Mouse (Mus musculus): ENCODE data around the gene Krba1. TPM values are rescaled to one million over a fixed set of nuclear protein-coding genes. Genes with fewer than 3 reads are reported as not detected.

Gene Krba1
- polyA plus RNA-seq, 1 experiment from 2014 or later, result 16.5 TPM

GRCm38 (mm10) chr6:48412662-48413061 lies 17.3 kb downstream of the Krba1 start:
- H3K9ac ChIP-seq (ENCODE audit: low read length), result no peak overlapping the region
- WGBS, result 84% methylated on average over 3 of the region's 3 CpGs

GRCm38 (mm10) chr6:48413081-48413480 lies 17.7 kb downstream of the Krba1 start:
- H3K9ac ChIP-seq (ENCODE audit: low read length), result no peak overlapping the region
- H3K9me3 ChIP-seq (ENCODE audit: control insufficient read depth, low read length), result no peaks in the 10 kb centered on the region
- no peak overlapping the region for H3K4me2 ChIP-seq (ENCODE audit: low read length)
- H3K4me1 ChIP-seq (ENCODE audit: control insufficient read depth in 2 of 2, insufficient read depth in 2 of 2, low read length in 2 of 2), result peaks cover 3 to 18% of the 10 kb centered on the region in 2 experiments
- ATAC-seq (ENCODE audit: insufficient number of reproducible peaks, insufficient read depth, low FRiP score, low read depth), result no peak
- H3K36me3 ChIP-seq (ENCODE audit: control insufficient read depth, insufficient read depth, low read length), result peaks cover 100% of the 10 kb centered on the region
- H3K27ac ChIP-seq (replicated peaks in 1 of 2; ENCODE audit: control insufficient read depth in 1 of 2, insufficient read depth in 1 of 2, low read depth in 2 of 2, low read length in 2 of 2), result no peak overlapping the region
- no peaks in the 10 kb centered on the region for H3K27me3 ChIP-seq (ENCODE audit: control insufficient read depth, insufficient read depth, low read length)
- 65% methylated on average over 10 of the region's 10 CpGs for WGBS
- no peak overlapping the region for H3K4me3 ChIP-seq (ENCODE audit: control insufficient read depth in 1 of 2, insufficient read depth in 1 of 2, low read depth in 1 of 2, low read length in 2 of 2)

More at GRCm38 (mm10) chr6:48412662-48413061, 17.3 kb downstream of the Krba1 start:
- no peaks in the 10 kb centered on the region for H3K27me3 ChIP-seq (ENCODE audit: control insufficient read depth, insufficient read depth, low read length)
- H3K4me2 ChIP-seq (ENCODE audit: low read length), result no peak overlapping the region
- H3K4me3 ChIP-seq (ENCODE audit: control insufficient read depth in 1 of 2, insufficient read depth in 1 of 2, low read depth in 1 of 2, low read length in 2 of 2), result no peak overlapping the region
- peaks cover 100% of the 10 kb centered on the region for H3K36me3 ChIP-seq (ENCODE audit: control insufficient read depth, insufficient read depth, low read length)
- H3K27ac ChIP-seq (replicated peaks in 1 of 2; ENCODE audit: control insufficient read depth in 1 of 2, insufficient read depth in 1 of 2, low read depth in 2 of 2, low read length in 2 of 2), result no peak overlapping the region
- no peak for ATAC-seq (ENCODE audit: insufficient number of reproducible peaks, insufficient read depth, low FRiP score, low read depth)
- peaks cover 3 to 18% of the 10 kb centered on the region in 2 experiments for H3K4me1 ChIP-seq (ENCODE audit: control insufficient read depth in 2 of 2, insufficient read depth in 2 of 2, low read length in 2 of 2)
- H3K9me3 ChIP-seq (ENCODE audit: control insufficient read depth, low read length), result no peaks in the 10 kb centered on the region

- Histone ChIP-seq H3K27me3 (ENCODE audit: control insufficient read depth, insufficient read depth, low read length) (no peaks in the 10 kb centered on the region), H3K9me3 (ENCODE audit: control insufficient read depth, low read length) (no peaks in the 10 kb centered on the region), H3K4me1 (ENCODE audit: control insufficient read depth in 2 of 2, insufficient read depth in 2 of 2, low read length in 2 of 2) (peaks cover 3 to 18% of the 10 kb centered on the region in 2 experiments), H3K4me2 (ENCODE audit: low read length) (no peak overlapping the region), H3K36me3 (ENCODE audit: control insufficient read depth, insufficient read depth, low read length) (peaks cover 88% of the 10 kb centered on the region), H3K27ac (replicated peaks in 1 of 2; ENCODE audit: control insufficient read depth in 1 of 2, insufficient read depth in 1 of 2, low read depth in 2 of 2, low read length in 2 of 2) (no peak overlapping the region), H3K4me3 (ENCODE audit: control insufficient read depth in 1 of 2, insufficient read depth in 1 of 2, low read depth in 1 of 2, low read length in 2 of 2) (no peak overlapping the region), H3K9ac (ENCODE audit: low read length) (no peak overlapping the region)
- no peak for ATAC-seq (ENCODE audit: insufficient number of reproducible peaks, insufficient read depth, low FRiP score, low read depth)
- 77% methylated on average over 1 of the region's 1 CpGs for WGBS
Measured at GRCm38 (mm10) chr6:48414886-48415285, 19.5 kb downstream of the Krba1 start.

GRCm38 (mm10) chr6:48415636-48416035 lies 20.2 kb downstream of the Krba1 start:
- Histone ChIP-seq H3K4me2 (ENCODE audit: low read length) (no peak overlapping the region), H3K4me3 (ENCODE audit: control insufficient read depth in 1 of 2, insufficient read depth in 1 of 2, low read depth in 1 of 2, low read length in 2 of 2) (no peak overlapping the region), H3K9ac (ENCODE audit: low read length) (no peak overlapping the region), H3K4me1 (ENCODE audit: control insufficient read depth in 2 of 2, insufficient read depth in 2 of 2, low read length in 2 of 2) (peaks cover 7 to 18% of the 10 kb centered on the region in 2 experiments), H3K27ac (replicated peaks in 1 of 2; ENCODE audit: control insufficient read depth in 1 of 2, insufficient read depth in 1 of 2, low read depth in 2 of 2, low read length in 2 of 2) (no peak overlapping the region), H3K27me3 (ENCODE audit: control insufficient read depth, insufficient read depth, low read length) (no peaks in the 10 kb centered on the region), H3K9me3 (ENCODE audit: control insufficient read depth, low read length) (no peaks in the 10 kb centered on the region), H3K36me3 (ENCODE audit: control insufficient read depth, insufficient read depth, low read length) (peaks cover 81% of the 10 kb centered on the region)
- 93% methylated on average over 7 of the region's 7 CpGs for WGBS
- no peak for ATAC-seq (ENCODE audit: insufficient number of reproducible peaks, insufficient read depth, low FRiP score, low read depth)

DNA sequence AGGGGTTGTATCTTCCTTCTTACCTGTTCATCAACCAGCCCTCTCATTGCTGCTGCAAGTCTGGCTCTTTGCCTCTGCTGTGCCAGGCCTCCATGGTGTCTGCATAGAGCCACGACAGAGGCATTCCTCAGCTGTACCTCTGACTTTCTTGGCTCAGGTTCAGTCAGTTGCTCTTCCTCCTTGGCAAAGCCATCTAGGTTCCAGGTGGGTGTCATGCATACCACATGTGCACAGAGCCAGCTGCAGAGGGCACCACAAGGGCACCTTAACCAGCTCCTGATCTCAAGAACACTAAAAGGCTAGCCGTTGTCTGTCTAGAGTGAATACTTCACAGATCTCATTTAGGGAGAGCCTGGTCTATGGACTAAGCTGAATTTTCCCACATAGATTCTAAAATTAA lies 21.1 kb downstream of the Krba1 start:
- Histone ChIP-seq H3K4me2 (ENCODE audit: low read length) (no peak overlapping the region), H3K4me1 (ENCODE audit: control insufficient read depth in 2 of 2, insufficient read depth in 2 of 2, low read length in 2 of 2) (peaks cover 7 to 15% of the 10 kb centered on the region in 2 experiments), H3K9ac (ENCODE audit: low read length) (no peak overlapping the region), H3K27ac (replicated peaks in 1 of 2; ENCODE audit: control insufficient read depth in 1 of 2, insufficient read depth in 1 of 2, low read depth in 2 of 2, low read length in 2 of 2) (no peak overlapping the region), H3K9me3 (ENCODE audit: control insufficient read depth, low read length) (no peaks in the 10 kb centered on the region), H3K27me3 (ENCODE audit: control insufficient read depth, insufficient read depth, low read length) (no peaks in the 10 kb centered on the region), H3K36me3 (ENCODE audit: control insufficient read depth, insufficient read depth, low read length) (peaks cover 72% of the 10 kb centered on the region), H3K4me3 (ENCODE audit: control insufficient read depth in 1 of 2, insufficient read depth in 1 of 2, low read depth in 1 of 2, low read length in 2 of 2) (no peak overlapping the region)
- WGBS, result 60% methylated on average over 2 of the region's 2 CpGs
- no peak for ATAC-seq (ENCODE audit: insufficient number of reproducible peaks, insufficient read depth, low FRiP score, low read depth)

- peaks cover 31% of the 10 kb centered on the region for H3K36me3 ChIP-seq (ENCODE audit: control insufficient read depth, insufficient read depth, low read length)
- H3K4me2 ChIP-seq (ENCODE audit: low read length), result no peak overlapping the region
- no peak overlapping the region for H3K9ac ChIP-seq (ENCODE audit: low read length)
- no peak for ATAC-seq (ENCODE audit: insufficient number of reproducible peaks, insufficient read depth, low FRiP score, low read depth)
- WGBS, result 16% methylated on average over 2 of the region's 2 CpGs
- H3K27ac ChIP-seq (replicated peaks in 1 of 2; ENCODE audit: control insufficient read depth in 1 of 2, insufficient read depth in 1 of 2, low read depth in 2 of 2, low read length in 2 of 2), result no peak overlapping the region
- no peaks in the 10 kb centered on the region for H3K9me3 ChIP-seq (ENCODE audit: control insufficient read depth, low read length)
- no peak overlapping the region for H3K4me3 ChIP-seq (ENCODE audit: control insufficient read depth in 1 of 2, insufficient read depth in 1 of 2, low read depth in 1 of 2, low read length in 2 of 2)
- H3K27me3 ChIP-seq (ENCODE audit: control insufficient read depth, insufficient read depth, low read length), result no peaks in the 10 kb centered on the region
- peaks cover 4 to 5% of the 10 kb centered on the region in 2 experiments; a peak in 1 of 4 replicates for H3K4me1 ChIP-seq (ENCODE audit: control insufficient read depth in 2 of 2, insufficient read depth in 2 of 2, low read length in 2 of 2)
Measured at GRCm38 (mm10) chr6:48420647-48421046, 25.3 kb downstream of the Krba1 start.

GRCm38 (mm10) chr6:48423336-48423735 lies 27.9 kb downstream of the Krba1 start:
- 85% methylated on average over 3 of the region's 3 CpGs for WGBS
- no peak overlapping the region for H3K27ac ChIP-seq (replicated peaks in 1 of 2; ENCODE audit: control insufficient read depth in 1 of 2, insufficient read depth in 1 of 2, low read depth in 2 of 2, low read length in 2 of 2)
- ATAC-seq (ENCODE audit: insufficient number of reproducible peaks, insufficient read depth, low FRiP score, low read depth), result no peak
- peaks cover 4% of the 10 kb centered on the region; the same call in 1 of the 2 replicates for H3K36me3 ChIP-seq (ENCODE audit: control insufficient read depth, insufficient read depth, low read length)
- H3K4me1 ChIP-seq (ENCODE audit: control insufficient read depth in 2 of 2, insufficient read depth in 2 of 2, low read length in 2 of 2), result peaks cover 4 to 5% of the 10 kb centered on the region in 2 experiments; a peak in 1 of 4 replicates
- no peak overlapping the region for H3K9ac ChIP-seq (ENCODE audit: low read length)
- no peaks in the 10 kb centered on the region for H3K9me3 ChIP-seq (ENCODE audit: control insufficient read depth, low read length)
- no peak overlapping the region for H3K4me2 ChIP-seq (ENCODE audit: low read length)
- no peak overlapping the region for H3K4me3 ChIP-seq (ENCODE audit: control insufficient read depth in 1 of 2, insufficient read depth in 1 of 2, low read depth in 1 of 2, low read length in 2 of 2)
- no peaks in the 10 kb centered on the region for H3K27me3 ChIP-seq (ENCODE audit: control insufficient read depth, insufficient read depth, low read length)

- 59% methylated on average over 5 of the region's 5 CpGs for WGBS
- H3K4me1 ChIP-seq (ENCODE audit: control insufficient read depth in 2 of 2, insufficient read depth in 2 of 2, low read length in 2 of 2), result peaks cover 4 to 5% of the 10 kb centered on the region in 2 experiments; a peak in 1 of 4 replicates
Measured at GRCm38 (mm10) chr6:48424074-48424473, 28.7 kb downstream of the Krba1 start.

More at GRCm38 (mm10) chr6:48424074-48424473, 28.7 kb downstream of the Krba1 start:
- ATAC-seq (ENCODE audit: insufficient number of reproducible peaks, insufficient read depth, low FRiP score, low read depth), result no peak
- no peak overlapping the region for H3K4me3 ChIP-seq (ENCODE audit: control insufficient read depth in 1 of 2, insufficient read depth in 1 of 2, low read depth in 1 of 2, low read length in 2 of 2)
- H3K9me3 ChIP-seq (ENCODE audit: control insufficient read depth, low read length), result no peaks in the 10 kb centered on the region
- no peak overlapping the region for H3K9ac ChIP-seq (ENCODE audit: low read length)
- no peak overlapping the region for H3K27ac ChIP-seq (replicated peaks in 1 of 2; ENCODE audit: control insufficient read depth in 1 of 2, insufficient read depth in 1 of 2, low read depth in 2 of 2, low read length in 2 of 2)
- no peaks in the 10 kb centered on the region for H3K27me3 ChIP-seq (ENCODE audit: control insufficient read depth, insufficient read depth, low read length)
- no peaks in the 10 kb centered on the region for H3K36me3 ChIP-seq (ENCODE audit: control insufficient read depth, insufficient read depth, low read length)
- H3K4me2 ChIP-seq (ENCODE audit: low read length), result no peak overlapping the region
